ENCODE assay signal across 9 mouse cellular contexts in the genomic region with DNA sequence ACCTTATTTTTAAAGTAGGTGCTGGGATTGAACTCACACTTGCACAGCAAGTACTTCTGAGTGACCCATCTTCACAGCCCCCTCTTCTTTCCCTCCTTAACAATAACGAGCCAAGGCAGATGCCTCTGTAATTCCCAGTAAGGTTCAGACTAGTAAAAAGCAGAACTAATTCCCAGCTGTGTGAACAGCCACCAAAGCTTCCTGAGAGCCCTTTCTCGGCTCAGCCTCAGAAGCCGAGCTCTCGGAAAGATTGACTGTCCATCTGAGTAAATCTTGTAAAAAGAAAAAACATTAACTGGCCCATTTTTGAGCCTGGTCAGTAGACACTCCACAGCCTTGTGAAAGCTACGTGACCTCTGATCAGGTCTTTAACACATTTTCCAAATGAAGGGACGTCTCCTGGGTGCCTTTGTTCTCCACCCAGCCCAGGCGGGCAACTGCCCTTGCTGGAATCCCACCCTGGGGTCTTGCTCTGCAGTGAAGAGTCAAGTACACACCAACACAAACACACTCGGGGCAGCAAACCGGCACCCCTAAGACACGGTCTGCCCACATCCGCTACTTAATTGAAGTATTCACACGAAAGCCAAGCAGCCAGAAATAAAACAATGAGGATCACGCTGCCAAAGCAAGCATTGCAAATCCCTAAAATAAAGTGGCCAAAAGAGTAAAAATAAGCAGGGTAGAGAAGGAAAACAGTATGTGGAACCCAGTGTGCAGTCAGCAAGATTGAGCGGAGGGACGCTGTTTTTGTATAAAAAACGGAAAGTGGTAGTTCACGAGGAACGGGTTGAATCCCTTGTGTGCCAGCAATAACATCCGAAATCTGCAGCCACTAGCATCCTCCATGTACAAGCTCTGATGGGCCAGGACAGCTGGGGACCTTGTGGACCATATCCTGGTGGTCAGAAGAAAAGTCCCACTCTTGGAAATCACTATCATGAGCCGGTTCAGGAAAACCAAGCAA.
A peak's percentile ranks its signal among the peaks of the same experiment; 100 is the strongest.
DNase-seq lines count a peak whose midpoint lies in the region; ATAC-seq lines count a peak whose summit lies in the region.
"Had no signal": no experiment of that assay in that cellular context is flagged by ENCODE, and none has a peak within 500 bp of the region (broad histone marks: within the 10 kb centered on the region; RNA-seq: fewer than 3 reads in every experiment).

No protein-coding gene starts in this region.

- ATAC-seq in embryonic facial prominence, embryonic 14.5 days (ENCODE audit: low read depth): no peak
- peak; percentile 32 to 67; a peak in 3 of 4 replicates for ATAC-seq in hematopoietic stem cell, adult 5-6 weeks (replicated peaks in 1 of 2; ENCODE audit: insufficient read depth in 1 of 2, low FRiP score in 2 of 2, low TSS enrichment in 1 of 2, low read depth in 1 of 2, poor library complexity in 2 of 2, severe bottlenecking in 2 of 2)
- ATAC-seq in midbrain, embryonic 13.5 days: no peak

- peak overlapping the region; percentile 68 for H3K27ac ChIP-seq in embryonic facial prominence, embryonic 14.5 days (replicated peaks; ENCODE audit: low read depth, low read length)
- peak overlapping the region; percentile 25; the same call in 1 of the 2 replicates for H3K27ac ChIP-seq in midbrain, embryonic 13.5 days

- H3K27me3 ChIP-seq in embryonic facial prominence, embryonic 14.5 days (replicated peaks; ENCODE audit: control insufficient read depth, insufficient read depth, low read length): no peaks in the 10 kb centered on the region
- no peaks in the 10 kb centered on the region for H3K27me3 ChIP-seq in midbrain, embryonic 13.5 days

- peak overlapping the region; percentile 31 for H3K4me2 ChIP-seq in embryonic facial prominence, embryonic 14.5 days (ENCODE audit: low read depth, low read length)
- peak overlapping the region; percentile 42 for H3K4me2 ChIP-seq in midbrain, embryonic 13.5 days (replicated peaks)

- no peaks in the 10 kb centered on the region for H3K9me3 ChIP-seq in embryonic facial prominence, embryonic 14.5 days (ENCODE audit: control insufficient read depth, low read length)
- H3K9me3 ChIP-seq in midbrain, embryonic 13.5 days: no peaks in the 10 kb centered on the region

- DNase-seq in gastrocnemius, postnatal 25 days: peak; percentile 9
- no peak for DNase-seq in gastrocnemius, adult 18-20 months (ENCODE audit: low spot score)
- peak; percentile 56 for DNase-seq in embryonic facial prominence, embryonic 14.5 days (ENCODE audit: low spot score)
- DNase-seq in ovary, adult 18-20 months (ENCODE audit: low spot score): no peak
- DNase-seq in adrenal gland, postnatal 10 days: no peak
- no peak for DNase-seq in layer of hippocampus, adult 11-12 months (ENCODE audit: low spot score)
- DNase-seq: lung, adult 18-20 months had no signal

- peak overlapping the region; percentile 30; the same call in 1 of the 2 replicates for H3K9ac ChIP-seq in embryonic facial prominence, embryonic 14.5 days (ENCODE audit: low read depth, low read length)
- no peak overlapping the region; the same call in 1 of the 2 replicates for H3K9ac ChIP-seq in midbrain, embryonic 13.5 days (replicated peaks)

- H3K4me3 ChIP-seq in embryonic facial prominence, embryonic 14.5 days (ENCODE audit: low read depth, low read length): no peak overlapping the region
- no peak overlapping the region for H3K4me3 ChIP-seq in midbrain, embryonic 13.5 days (replicated peaks)

- 44% methylated on average over 20 of the region's 20 CpGs for WGBS in embryonic facial prominence, embryonic 14.5 days
- 25% methylated on average over 20 of the region's 20 CpGs for WGBS in midbrain, embryonic 13.5 days

- peaks cover 48% of the 10 kb centered on the region for H3K4me1 ChIP-seq in embryonic facial prominence, embryonic 14.5 days (ENCODE audit: control insufficient read depth, insufficient read depth, low read length)
- peaks cover 25% of the 10 kb centered on the region for H3K4me1 ChIP-seq in midbrain, embryonic 13.5 days (replicated peaks)

- no peaks in the 10 kb centered on the region for H3K36me3 ChIP-seq in embryonic facial prominence, embryonic 14.5 days (ENCODE audit: control insufficient read depth, insufficient read depth, low read length)
- no peaks in the 10 kb centered on the region for H3K36me3 ChIP-seq in midbrain, embryonic 13.5 days

Comparison
In these comparisons a context has a peak if more than half of its experiments do, and no peak if none do; other contexts are left out.
1. DNase-seq: peak in gastrocnemius, postnatal 25 days (single experiment) and embryonic facial prominence, embryonic 14.5 days (single experiment); none in gastrocnemius, adult 18-20 months (single experiment), ovary, adult 18-20 months (single experiment), adrenal gland, postnatal 10 days (single experiment) and layer of hippocampus, adult 11-12 months (single experiment).
2. ATAC-seq: peak in hematopoietic stem cell, adult 5-6 weeks (2 of 2); none in embryonic facial prominence, embryonic 14.5 days (single experiment) and midbrain, embryonic 13.5 days (single experiment).